Mouse (Mus musculus): ENCODE results near the gene Nrcam. TPM values are rescaled to one million over a fixed set of nuclear protein-coding genes. Genes with fewer than 3 reads are reported as not detected.

Nrcam gene
- polyA plus RNA-seq, 1 experiment from 2014 or later: 31.8 TPM

DNA sequence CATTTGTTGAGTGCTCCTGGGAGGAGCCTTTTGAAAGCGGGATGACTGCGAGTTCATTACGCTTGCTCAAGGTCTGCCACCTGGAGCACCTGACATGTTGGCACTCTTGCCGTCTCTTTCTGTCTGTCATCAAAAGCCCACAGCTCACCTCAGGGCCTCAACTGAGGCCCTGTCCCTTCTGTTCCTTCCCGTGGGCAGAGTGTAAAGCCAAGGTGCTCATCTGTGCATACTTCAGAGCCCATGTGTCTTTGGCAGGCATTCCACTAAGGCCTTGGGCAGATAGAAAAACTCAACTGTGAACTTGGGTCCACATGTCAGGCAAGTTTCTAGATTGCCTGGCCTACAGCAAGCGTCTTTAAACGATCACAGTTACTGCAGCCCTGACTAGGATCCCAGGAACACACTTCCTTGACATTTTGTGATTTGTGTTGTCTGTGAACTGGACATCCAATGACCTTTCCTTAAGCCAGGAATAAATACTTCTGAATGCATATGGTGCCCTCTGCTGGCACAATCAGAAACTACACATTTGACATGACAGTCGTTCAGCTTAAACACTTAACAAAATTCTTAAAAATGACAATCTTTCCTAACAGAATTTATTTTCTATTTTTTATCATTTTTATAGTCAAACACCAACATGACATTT, 219.2 kb downstream of the Nrcam start:
- Histone ChIP-seq H3K27me3 (ENCODE audit: low read depth, poor library complexity, severe bottlenecking) (no peaks in the 10 kb centered on the region), H3K9me3 (replicated peaks) (no peaks in the 10 kb centered on the region), H3K27ac (replicated peaks) (no peak overlapping the region), H3K4me1 (peaks cover 15% of the 10 kb centered on the region), H3K36me3 (no peaks in the 10 kb centered on the region), H3K4me3 (no peak overlapping the region)
- 63% methylated on average over 8 of the region's 8 CpGs for WGBS
- peak; percentile 75 for DNase-seq (ENCODE audit: low spot score)

- DNase-seq (ENCODE audit: low spot score): no peak
- H3K27me3 ChIP-seq (ENCODE audit: low read depth, poor library complexity, severe bottlenecking): no peaks in the 10 kb centered on the region
- peaks cover 2% of the 10 kb centered on the region; the same call in 1 of the 2 replicates for H3K36me3 ChIP-seq
- no peaks in the 10 kb centered on the region for H3K9me3 ChIP-seq (replicated peaks)
- WGBS: 73% methylated on average over 9 of the region's 9 CpGs
- no peak overlapping the region for H3K4me3 ChIP-seq
- no peak overlapping the region for H3K27ac ChIP-seq (replicated peaks)
- H3K4me1 ChIP-seq: peaks cover 15% of the 10 kb centered on the region
Observed at GRCm38 (mm10) chr12:44548465-44548864, 219.8 kb downstream of the Nrcam start.

DNA sequence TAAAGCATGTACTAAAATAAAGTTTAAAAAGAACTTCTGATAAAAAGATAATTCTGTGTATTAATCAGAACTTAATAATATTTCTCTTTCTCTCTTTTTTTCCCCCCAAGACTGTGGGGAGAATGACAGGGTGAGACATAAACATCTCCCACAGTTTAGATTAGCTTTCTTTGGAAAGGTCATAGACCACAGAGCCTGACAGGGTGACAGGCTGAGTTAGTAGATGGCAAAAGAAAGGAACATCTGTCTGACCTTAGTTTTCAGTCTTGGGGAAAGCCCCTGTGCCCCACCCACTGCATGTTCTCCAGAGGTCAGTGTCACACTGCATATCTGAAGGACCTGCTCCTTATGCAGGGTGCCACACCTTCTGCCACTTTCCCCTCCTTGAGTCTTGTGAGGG, 222.9 kb downstream of the Nrcam start:
- Histone ChIP-seq H3K27me3 (ENCODE audit: low read depth, poor library complexity, severe bottlenecking) (no peaks in the 10 kb centered on the region), H3K4me1 (peaks cover 11% of the 10 kb centered on the region), H3K36me3 (peaks cover 10% of the 10 kb centered on the region), H3K4me3 (no peak overlapping the region), H3K9me3 (replicated peaks) (no peaks in the 10 kb centered on the region), H3K27ac (replicated peaks) (no peak overlapping the region)
- DNase-seq (ENCODE audit: low spot score): no peak

DNA sequence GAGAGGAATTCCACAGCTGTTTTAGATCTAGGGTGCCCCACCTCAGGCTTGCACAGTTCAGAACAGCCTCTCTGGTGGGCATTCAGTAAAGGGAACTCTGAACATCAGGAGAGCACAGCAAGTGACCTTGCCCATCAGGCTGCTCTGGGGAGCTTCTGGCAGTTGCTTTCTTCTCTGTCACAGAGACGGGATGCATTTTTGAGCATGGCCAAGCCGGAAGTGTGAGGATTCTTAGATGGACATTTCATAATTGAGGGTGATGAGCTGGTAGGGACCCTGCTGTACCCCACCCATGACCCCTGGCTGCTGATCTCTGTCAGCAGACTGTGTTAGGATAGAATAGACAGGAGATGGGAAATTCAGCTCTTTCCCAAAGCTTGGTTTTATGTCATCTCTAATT, 225.4 kb downstream of the Nrcam start:
- Histone ChIP-seq H3K4me3 (no peak overlapping the region), H3K27me3 (ENCODE audit: low read depth, poor library complexity, severe bottlenecking) (no peaks in the 10 kb centered on the region), H3K9me3 (replicated peaks) (no peaks in the 10 kb centered on the region), H3K27ac (replicated peaks) (no peak overlapping the region), H3K36me3 (peaks cover 22% of the 10 kb centered on the region), H3K4me1 (peaks cover 11% of the 10 kb centered on the region)
- no peak for DNase-seq (ENCODE audit: low spot score)
- WGBS: 85% methylated on average over 2 of the region's 2 CpGs

DNA sequence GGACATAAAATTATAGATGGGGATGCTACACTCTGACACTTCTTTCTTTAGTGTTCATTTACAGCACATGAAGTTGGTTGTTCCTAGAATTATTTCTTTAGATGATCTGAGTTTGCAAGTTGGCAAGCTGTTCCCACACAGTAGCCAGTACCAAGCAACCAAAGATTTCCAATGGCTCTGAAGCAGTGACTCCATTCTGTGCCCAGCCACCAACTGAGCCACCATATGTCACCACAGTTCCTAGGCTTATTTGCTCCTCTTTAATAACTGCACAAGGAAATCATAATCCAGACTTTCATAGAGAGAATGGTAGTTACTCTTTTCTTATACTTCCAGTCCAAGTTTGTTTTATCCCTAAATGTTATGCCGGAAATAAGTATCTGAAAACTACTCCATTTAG, 226.1 kb downstream of the Nrcam start:
- WGBS: 87% methylated on average over 1 of the region's 1 CpGs
- DNase-seq (ENCODE audit: low spot score): no peak
- H3K36me3 ChIP-seq: peaks cover 26% of the 10 kb centered on the region
- peaks cover 11% of the 10 kb centered on the region for H3K4me1 ChIP-seq
- H3K4me3 ChIP-seq: no peak overlapping the region
- H3K27ac ChIP-seq (replicated peaks): no peak overlapping the region
- H3K9me3 ChIP-seq (replicated peaks): no peaks in the 10 kb centered on the region
- no peaks in the 10 kb centered on the region for H3K27me3 ChIP-seq (ENCODE audit: low read depth, poor library complexity, severe bottlenecking)

DNA sequence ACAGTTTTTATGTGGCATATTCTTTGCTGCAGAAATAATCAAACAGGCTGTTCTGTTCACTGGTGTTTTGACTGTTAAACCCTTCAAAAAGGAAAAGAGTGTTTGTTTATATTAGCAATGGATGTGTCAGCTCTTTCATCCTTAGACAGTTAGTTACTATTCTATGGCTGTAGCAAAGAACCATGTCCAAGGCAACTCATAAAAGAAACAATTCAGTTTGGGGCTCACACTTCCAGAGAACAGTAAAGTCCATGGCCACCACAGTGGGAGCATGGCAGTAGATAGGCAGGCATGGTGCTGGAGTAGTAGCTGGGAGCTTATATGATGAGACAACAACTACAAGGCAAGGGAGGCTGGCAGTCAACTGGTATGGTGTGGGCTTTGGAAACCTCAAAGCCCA, 231.3 kb downstream of the Nrcam start:
- Histone ChIP-seq H3K9me3 (replicated peaks) (no peaks in the 10 kb centered on the region), H3K4me3 (no peak overlapping the region), H3K27ac (replicated peaks) (no peak overlapping the region), H3K36me3 (peaks cover 46% of the 10 kb centered on the region), H3K27me3 (ENCODE audit: low read depth, poor library complexity, severe bottlenecking) (no peaks in the 10 kb centered on the region), H3K4me1 (no peaks in the 10 kb centered on the region)
- no peak for DNase-seq (ENCODE audit: low spot score)

DNA sequence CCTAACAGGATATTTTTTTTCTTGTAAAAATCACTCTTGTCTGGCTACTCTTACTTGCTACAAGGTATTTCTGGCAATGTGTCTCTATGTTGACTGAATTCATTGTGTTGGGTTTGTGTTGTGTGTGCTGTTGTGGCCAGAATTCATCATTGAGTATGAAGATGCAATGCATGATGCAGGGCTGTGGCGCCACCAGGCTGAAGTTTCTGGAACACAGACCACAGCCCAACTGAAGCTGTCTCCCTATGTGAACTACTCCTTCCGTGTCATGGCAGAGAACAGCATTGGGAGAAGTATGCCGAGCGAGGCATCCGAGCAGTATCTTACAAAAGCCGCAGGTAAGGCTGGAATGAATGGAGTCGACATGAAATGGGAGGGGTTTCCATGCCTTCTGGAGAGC, 241.4 kb downstream of the Nrcam start:
- Histone ChIP-seq H3K9me3 (replicated peaks) (no peaks in the 10 kb centered on the region), H3K4me3 (no peak overlapping the region), H3K27me3 (ENCODE audit: low read depth, poor library complexity, severe bottlenecking) (no peaks in the 10 kb centered on the region), H3K27ac (replicated peaks) (no peak overlapping the region), H3K36me3 (peaks cover 31% of the 10 kb centered on the region), H3K4me1 (no peaks in the 10 kb centered on the region)
- WGBS: 88% methylated on average over 7 of the region's 7 CpGs
- DNase-seq (ENCODE audit: low spot score): no peak

- 28% methylated on average over 3 of the region's 3 CpGs for WGBS
- no peak for DNase-seq (ENCODE audit: low spot score)
Observed at GRCm38 (mm10) chr12:44572664-44573063, 244.0 kb downstream of the Nrcam start.

GRCm38 (mm10) chr12:44574167-44574566, 245.5 kb downstream of the Nrcam start:
- no peaks in the 10 kb centered on the region for H3K27me3 ChIP-seq (ENCODE audit: low read depth, poor library complexity, severe bottlenecking)

More at GRCm38 (mm10) chr12:44572664-44573063, 244.0 kb downstream of the Nrcam start:
- Histone ChIP-seq H3K27me3 (ENCODE audit: low read depth, poor library complexity, severe bottlenecking) (no peaks in the 10 kb centered on the region), H3K9me3 (replicated peaks) (no peaks in the 10 kb centered on the region), H3K27ac (replicated peaks) (no peak overlapping the region), H3K4me1 (no peaks in the 10 kb centered on the region), H3K36me3 (peaks cover 34% of the 10 kb centered on the region), H3K4me3 (no peak overlapping the region)

DNA sequence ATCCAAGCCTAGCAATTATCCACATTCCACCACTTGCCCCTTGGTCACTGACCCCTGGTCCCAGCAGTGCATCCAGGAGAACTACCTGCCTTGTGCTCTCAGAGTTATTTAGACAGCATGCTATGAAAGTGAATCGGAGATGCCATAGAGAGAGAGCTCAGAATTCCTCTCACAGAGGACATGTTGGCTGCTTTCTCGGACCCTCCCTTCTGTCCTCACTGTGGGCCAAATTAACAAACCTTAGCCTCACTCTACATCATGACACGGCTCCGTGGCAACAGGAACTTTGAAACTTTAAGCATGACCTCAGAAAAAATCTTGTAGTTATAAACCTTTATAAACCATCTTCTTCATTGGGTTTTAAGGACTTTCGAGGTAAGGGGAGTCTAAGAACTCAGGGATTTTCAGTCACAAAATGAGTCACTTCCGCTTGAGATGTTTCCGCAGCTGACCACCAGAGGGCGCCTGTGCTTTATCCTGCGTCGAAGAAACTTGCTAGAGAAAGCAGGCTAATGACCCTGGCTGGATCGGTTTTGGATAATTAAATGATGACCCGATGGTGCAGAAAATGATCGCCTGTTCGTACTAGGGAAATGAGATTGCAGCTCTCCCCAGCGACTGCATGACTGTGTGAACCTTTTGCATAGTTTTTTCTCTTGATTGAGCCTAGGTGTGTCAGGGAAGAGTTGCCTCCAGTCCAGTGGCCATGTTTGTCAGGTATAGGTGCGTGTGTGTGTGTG, 272.9 kb downstream of the Nrcam start:
- Histone ChIP-seq H3K27me3 (ENCODE audit: low read depth, poor library complexity, severe bottlenecking) (no peaks in the 10 kb centered on the region), H3K9me3 (replicated peaks) (no peaks in the 10 kb centered on the region), H3K27ac (replicated peaks) (no peak overlapping the region), H3K4me1 (no peaks in the 10 kb centered on the region), H3K4me3 (no peak overlapping the region), H3K36me3 (no peaks in the 10 kb centered on the region)
- WGBS: 39% methylated on average over 16 of the region's 16 CpGs
- DNase-seq (ENCODE audit: low spot score): peak; percentile 63

More at GRCm38 (mm10) chr12:44574167-44574566, 245.5 kb downstream of the Nrcam start:
- no peak for DNase-seq (ENCODE audit: low spot score)
- 95% methylated on average over 3 of the region's 3 CpGs for WGBS
- H3K4me3 ChIP-seq: no peak overlapping the region
- no peaks in the 10 kb centered on the region for H3K4me1 ChIP-seq
- H3K36me3 ChIP-seq: peaks cover 27% of the 10 kb centered on the region
- no peak overlapping the region for H3K27ac ChIP-seq (replicated peaks)
- H3K9me3 ChIP-seq (replicated peaks): no peaks in the 10 kb centered on the region

DNA sequence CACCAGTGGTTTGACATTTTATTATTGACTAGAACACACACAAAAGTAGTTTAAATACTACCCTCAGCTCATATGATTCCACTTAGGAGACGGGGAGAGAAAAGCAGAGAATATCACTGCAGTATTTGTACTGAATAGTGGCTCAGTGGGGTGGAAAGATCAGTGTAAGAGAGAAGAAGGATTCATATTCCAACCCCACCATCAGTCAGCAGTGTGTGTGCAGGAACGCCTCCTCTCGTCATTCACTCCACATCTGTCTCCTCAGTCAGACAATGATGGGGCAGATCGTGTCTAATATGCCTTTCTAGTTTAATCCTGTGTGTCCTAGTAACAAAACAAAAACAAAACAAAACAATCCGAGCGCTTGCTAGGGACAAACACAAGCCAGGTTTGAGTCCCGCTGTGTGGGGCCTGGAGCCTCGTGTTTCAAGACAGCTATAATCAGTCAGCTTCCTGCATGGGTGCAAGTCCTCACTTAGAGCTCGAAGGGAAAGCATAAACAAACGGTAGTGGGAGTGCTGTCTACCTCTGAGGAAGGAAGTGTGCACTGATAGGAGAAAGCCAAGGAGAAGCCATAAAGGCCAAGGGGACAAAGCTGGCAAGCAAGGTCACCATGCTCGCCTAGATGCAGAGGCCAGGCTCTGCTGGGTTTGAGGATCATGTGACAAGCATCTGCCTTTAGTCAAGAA, 273.7 kb downstream of the Nrcam start:
- H3K36me3 ChIP-seq: no peaks in the 10 kb centered on the region
- WGBS: 67% methylated on average over 11 of the region's 11 CpGs
- H3K27ac ChIP-seq (replicated peaks): no peak overlapping the region
- DNase-seq (ENCODE audit: low spot score): no peak
- H3K4me1 ChIP-seq: no peaks in the 10 kb centered on the region
- no peaks in the 10 kb centered on the region for H3K9me3 ChIP-seq (replicated peaks)
- no peak overlapping the region for H3K4me3 ChIP-seq
- no peaks in the 10 kb centered on the region for H3K27me3 ChIP-seq (ENCODE audit: low read depth, poor library complexity, severe bottlenecking)

DNA sequence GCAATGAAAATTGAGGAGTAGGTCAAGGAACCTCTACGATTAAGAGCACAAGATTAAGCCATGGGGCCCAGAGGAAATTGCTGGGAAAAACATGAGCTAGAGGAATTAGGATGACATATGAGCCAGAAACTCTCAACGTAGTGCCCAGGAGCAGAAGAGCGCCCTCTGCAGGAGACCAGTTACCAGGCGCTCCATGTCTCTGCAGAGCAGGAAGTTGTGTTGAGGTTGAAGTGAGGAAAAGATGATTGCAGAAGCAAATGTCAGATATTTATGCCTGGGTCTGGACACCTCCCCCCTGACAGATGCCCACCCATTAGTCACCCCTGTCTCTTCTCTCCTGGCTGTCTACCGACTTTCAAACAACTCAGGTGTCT, 274.3 kb downstream of the Nrcam start:
- H3K27ac ChIP-seq (replicated peaks): no peak overlapping the region

DNA sequence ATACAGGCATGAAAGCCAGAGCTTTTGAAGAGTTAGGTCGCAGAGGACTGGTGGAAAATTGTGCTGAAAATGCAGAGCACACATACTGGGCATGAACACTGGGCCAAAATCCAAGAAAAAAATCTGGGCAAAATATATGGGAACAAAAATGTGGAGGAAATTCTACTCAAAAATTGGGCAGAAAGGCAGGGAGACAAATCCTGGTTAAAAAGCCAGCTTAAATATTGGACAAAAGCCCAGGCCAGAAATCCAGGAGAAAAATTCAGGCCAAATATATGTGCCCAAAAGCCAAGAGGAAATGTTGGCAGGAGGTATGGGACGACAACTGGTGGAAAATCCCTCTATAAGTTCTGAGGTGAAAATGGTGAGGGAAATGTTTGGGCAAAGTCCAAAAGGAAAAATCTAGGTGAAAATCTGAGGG, 288.3 kb downstream of the Nrcam start:
- Histone ChIP-seq H3K4me3 (no peak overlapping the region), H3K36me3 (no peaks in the 10 kb centered on the region), H3K4me1 (no peaks in the 10 kb centered on the region), H3K27me3 (ENCODE audit: low read depth, poor library complexity, severe bottlenecking) (no peaks in the 10 kb centered on the region), H3K27ac (replicated peaks) (no peak overlapping the region), H3K9me3 (replicated peaks) (no peaks in the 10 kb centered on the region)
- 86% methylated on average over 2 of the region's 2 CpGs for WGBS
- no peak for DNase-seq (ENCODE audit: low spot score)

More for the DNA sequence above, 274.3 kb downstream of the Nrcam start:
- no peaks in the 10 kb centered on the region for H3K27me3 ChIP-seq (ENCODE audit: low read depth, poor library complexity, severe bottlenecking)
- H3K9me3 ChIP-seq (replicated peaks): no peaks in the 10 kb centered on the region
- no peaks in the 10 kb centered on the region for H3K36me3 ChIP-seq
- H3K4me1 ChIP-seq: no peaks in the 10 kb centered on the region
- WGBS: 77% methylated on average over 5 of the region's 5 CpGs
- no peak for DNase-seq (ENCODE audit: low spot score)
- H3K4me3 ChIP-seq: no peak overlapping the region

Measured in midbrain, embryonic 10.5 days (tissue).